Mouse (Mus musculus): ENCODE data around the gene Dennd2c. TPM values are rescaled to one million over a fixed set of nuclear protein-coding genes. Genes with fewer than 3 reads are reported as not detected.
"Not testable (repeated sequence)": the region's sequence is repeated elsewhere in the genome, so short reads cannot be mapped to it uniquely, and the experiment has no call there.

The Dennd2c gene
- polyA plus RNA-seq, 1 experiment from 2014 or later, result 0.75 TPM

DNA sequence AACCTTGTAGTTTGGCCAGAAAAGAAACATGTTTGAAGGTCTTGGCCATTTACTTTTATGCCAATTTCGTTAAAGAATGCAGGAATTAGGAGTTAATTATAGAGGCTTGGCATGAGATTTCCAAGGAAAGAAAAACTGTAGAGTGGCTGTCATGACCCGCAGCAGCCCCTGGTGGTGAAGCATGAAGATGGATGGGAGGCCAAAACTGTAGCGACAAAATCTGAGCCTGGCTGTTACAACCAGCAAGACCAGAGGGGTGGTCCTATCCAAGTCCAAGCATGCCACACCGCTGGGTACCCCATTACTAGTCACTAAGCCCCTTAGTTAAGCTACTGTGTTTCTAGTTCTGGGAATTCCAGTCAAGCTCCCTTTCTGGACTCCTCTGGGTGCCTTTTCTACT lies 78.8 kb downstream of the Dennd2c start:
- Histone ChIP-seq H3K9ac (no peak overlapping the region), H3K4me2 (no peak overlapping the region), H3K4me3 (no peak overlapping the region), H3K9me3 (replicated peaks) (no peaks in the 10 kb centered on the region), H3K27ac (no peak overlapping the region), H3K27me3 (no peaks in the 10 kb centered on the region), H3K4me1 (no peaks in the 10 kb centered on the region), H3K36me3 (ENCODE audit: poor library complexity, severe bottlenecking) (peaks cover 33% of the 10 kb centered on the region)
- 58% methylated on average over 4 of the region's 4 CpGs for WGBS
- ATAC-seq, result no peak

DNA sequence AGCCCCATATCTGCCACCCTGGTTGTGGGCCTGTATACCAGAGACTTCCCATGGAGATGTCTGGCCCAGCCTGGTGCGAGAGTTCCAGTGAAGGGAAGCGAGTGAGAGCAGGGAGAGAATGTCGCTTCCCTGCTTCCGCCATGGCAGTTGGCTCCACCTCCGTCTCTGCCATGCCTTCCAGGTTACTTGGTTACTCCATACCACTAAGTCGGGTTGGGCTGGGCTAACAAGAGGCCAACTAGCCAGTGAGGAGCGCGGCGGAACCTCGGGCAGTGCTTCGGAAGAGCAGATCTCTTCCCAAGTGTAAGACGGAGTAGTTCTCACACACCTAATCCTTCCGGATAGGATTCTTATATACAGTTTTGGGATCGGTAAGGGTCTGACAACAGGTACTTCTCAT lies 80.4 kb downstream of the Dennd2c start:
- Histone ChIP-seq H3K36me3 (ENCODE audit: poor library complexity, severe bottlenecking) (peaks cover 17% of the 10 kb centered on the region), H3K4me3 (no peak overlapping the region), H3K9ac (no peak overlapping the region), H3K27ac (no peak overlapping the region), H3K27me3 (no peaks in the 10 kb centered on the region), H3K4me2 (no peak overlapping the region), H3K4me1 (no peaks in the 10 kb centered on the region), H3K9me3 (replicated peaks) (no peaks in the 10 kb centered on the region)
- no peak for ATAC-seq
- WGBS, result 79% methylated on average over 14 of the region's 14 CpGs

DNA sequence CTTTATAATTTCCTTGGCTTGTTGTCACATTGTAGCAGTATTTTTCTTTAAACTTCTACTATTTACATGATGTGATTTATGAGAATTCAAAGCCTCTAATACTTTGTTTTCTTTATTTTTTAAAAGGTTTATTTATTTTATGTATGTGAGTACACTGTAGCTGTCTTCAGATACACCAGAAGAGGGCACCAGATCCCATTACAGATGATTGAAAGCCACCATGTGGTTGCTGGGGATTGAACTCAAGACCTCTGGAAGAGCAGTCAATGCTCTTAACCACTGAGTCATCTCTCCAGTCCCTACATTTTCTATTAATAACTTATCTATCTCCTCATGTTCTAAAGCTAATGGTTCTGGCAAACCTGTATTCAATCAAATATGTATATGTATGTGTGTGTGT lies 82.1 kb downstream of the Dennd2c start:
- not testable (repeated sequence) for H3K4me2 ChIP-seq; H3K4me1 ChIP-seq; H3K27me3 ChIP-seq; H3K27ac ChIP-seq; H3K9me3 ChIP-seq (replicated peaks); H3K4me3 ChIP-seq; ATAC-seq; H3K9ac ChIP-seq; H3K36me3 ChIP-seq (ENCODE audit: poor library complexity, severe bottlenecking)

DNA sequence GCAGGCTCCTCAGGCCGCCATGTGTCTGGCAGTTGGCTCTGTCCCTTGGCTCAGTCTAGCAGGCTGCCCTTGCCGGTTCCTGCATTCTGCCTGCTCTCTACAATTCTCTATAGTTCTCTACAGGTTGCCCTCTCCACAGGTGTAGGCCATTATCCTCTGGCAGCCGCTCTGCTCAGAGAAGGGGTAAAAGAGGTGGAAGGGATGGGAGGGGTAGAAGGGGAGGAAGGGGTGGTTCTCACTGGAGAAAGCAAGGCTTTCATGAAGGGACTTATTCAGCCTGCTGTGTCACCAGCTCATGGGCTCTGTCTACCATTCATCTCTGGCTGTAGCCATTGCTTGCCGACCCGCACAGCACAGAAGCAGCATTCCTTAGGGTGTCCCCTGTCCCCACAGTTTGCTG lies 86.0 kb downstream of the Dennd2c start:
- 58% methylated on average over 5 of the region's 5 CpGs for WGBS
- Histone ChIP-seq H3K36me3 (ENCODE audit: poor library complexity, severe bottlenecking) (no peaks in the 10 kb centered on the region), H3K9ac (no peak overlapping the region), H3K27ac (peak overlapping the region; percentile 14; the same call in 1 of the 2 replicates), H3K9me3 (replicated peaks) (0 out of 2 replicates have a peak, but pooled peaks cover 5% of the 10 kb centered on the region), H3K27me3 (no peaks in the 10 kb centered on the region), H3K4me2 (no peak overlapping the region), H3K4me3 (no peak overlapping the region), H3K4me1 (no peaks in the 10 kb centered on the region)
- no peak for ATAC-seq

DNA sequence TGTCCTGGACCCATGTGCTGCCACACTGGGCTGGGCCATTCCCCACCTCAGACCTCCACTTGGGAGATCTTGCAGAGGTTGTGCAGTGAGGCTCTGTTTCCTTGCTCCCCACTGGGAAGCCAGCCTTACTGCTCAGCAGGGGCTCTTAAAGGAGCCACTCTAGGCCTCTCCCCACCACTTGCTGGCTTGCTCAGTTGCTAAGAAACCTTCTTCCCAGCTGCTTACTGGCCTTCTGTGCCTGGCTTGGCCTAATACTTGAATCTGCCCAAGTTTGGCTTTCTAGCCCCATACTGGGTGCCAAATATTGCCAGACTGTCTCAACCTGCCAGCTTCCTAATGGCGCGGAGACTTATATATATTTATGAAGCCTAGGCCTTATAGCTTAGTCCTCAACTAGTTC lies 86.5 kb downstream of the Dennd2c start:
- Histone ChIP-seq H3K27ac (peak overlapping the region; percentile 14; the same call in 1 of the 2 replicates), H3K9ac (no peak overlapping the region), H3K9me3 (replicated peaks) (0 out of 2 replicates have a peak, but pooled peaks cover 5% of the 10 kb centered on the region), H3K4me2 (no peak overlapping the region), H3K4me1 (no peaks in the 10 kb centered on the region), H3K4me3 (no peak overlapping the region), H3K36me3 (ENCODE audit: poor library complexity, severe bottlenecking) (no peaks in the 10 kb centered on the region), H3K27me3 (no peaks in the 10 kb centered on the region)
- no peak for ATAC-seq
- WGBS, result 94% methylated on average over 2 of the region's 2 CpGs

DNA sequence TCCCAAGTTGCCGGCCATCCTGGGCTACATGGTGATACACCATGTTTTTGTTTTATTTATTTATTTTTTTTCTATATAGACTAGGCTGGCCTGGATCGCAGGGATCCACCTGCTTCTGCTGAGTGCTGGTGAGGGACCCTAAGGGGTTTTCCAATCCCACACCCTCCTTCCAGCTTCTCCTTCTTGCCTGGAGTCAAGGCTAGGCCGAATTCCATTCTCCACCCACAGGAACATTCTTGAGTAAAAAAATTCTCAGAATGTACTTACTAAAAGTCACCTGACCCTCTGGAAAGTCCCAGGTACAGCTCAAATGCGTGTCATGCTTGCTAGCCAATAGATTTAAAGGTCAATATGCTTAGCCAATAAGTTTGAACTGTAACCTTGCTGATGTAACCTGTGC lies 89.8 kb downstream of the Dennd2c start:
- Histone ChIP-seq H3K27me3 (no peaks in the 10 kb centered on the region), H3K4me1 (no peaks in the 10 kb centered on the region), H3K36me3 (ENCODE audit: poor library complexity, severe bottlenecking) (no peaks in the 10 kb centered on the region), H3K9ac (no peak overlapping the region), H3K4me2 (no peak overlapping the region), H3K27ac (no peak overlapping the region), H3K9me3 (replicated peaks) (0 out of 2 replicates have a peak, but pooled peaks cover 5% of the 10 kb centered on the region), H3K4me3 (no peak overlapping the region)
- WGBS, result 88% methylated on average over 4 of the region's 4 CpGs
- ATAC-seq, result no peak

DNA sequence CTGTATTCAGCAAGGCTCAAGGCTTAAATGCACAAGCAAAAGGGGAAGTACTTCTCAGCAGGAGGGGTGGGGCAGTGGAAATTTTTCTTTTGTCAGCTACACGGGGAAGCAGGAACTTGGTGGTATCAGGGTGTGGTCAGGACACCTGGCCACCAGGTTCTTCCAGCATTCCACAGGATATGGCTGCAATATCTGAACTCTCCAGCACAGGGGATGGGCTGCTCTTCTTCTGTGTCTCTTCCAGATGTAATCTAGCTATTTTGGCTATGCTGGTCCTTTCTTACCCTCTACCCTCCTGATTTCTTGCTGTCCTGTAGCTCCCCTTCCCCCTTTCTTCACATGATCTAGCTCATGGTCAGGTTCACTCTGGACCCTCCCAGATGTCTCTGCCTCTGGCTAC lies 90.8 kb downstream of the Dennd2c start:
- Histone ChIP-seq H3K27ac (no peak overlapping the region), H3K36me3 (ENCODE audit: poor library complexity, severe bottlenecking) (no peaks in the 10 kb centered on the region), H3K4me1 (no peaks in the 10 kb centered on the region), H3K4me3 (no peak overlapping the region), H3K9me3 (replicated peaks) (0 out of 2 replicates have a peak, but pooled peaks cover 5% of the 10 kb centered on the region), H3K27me3 (no peaks in the 10 kb centered on the region), H3K9ac (no peak overlapping the region), H3K4me2 (no peak overlapping the region)
- no peak for ATAC-seq
- 57% methylated on average over 1 of the region's 1 CpGs for WGBS

DNA sequence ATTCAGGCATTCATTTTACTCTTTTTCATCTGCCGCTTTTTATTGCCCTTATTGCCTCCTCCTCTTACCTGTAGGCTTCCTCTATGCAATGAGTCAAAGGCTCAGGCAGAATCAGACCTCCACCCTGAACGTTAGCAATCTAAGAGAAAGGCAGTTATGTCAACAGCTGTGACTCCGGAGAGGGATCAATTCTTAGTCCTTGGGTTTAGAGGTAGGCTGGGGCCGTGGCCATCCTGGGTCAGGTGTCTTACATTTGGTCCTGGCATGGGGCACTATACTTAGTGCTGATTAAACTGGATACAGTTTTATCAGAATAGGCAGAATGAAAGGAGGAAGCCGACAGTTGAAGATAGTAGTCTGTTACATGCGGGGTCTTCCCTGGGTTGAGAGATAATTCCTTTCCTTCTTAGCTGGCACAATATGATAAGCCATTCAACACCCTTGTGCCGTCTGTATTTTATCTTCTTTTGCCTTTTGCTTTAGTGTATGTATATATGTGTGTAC lies 94.0 kb downstream of the Dennd2c start:
- no peaks in the 10 kb centered on the region for H3K4me1 ChIP-seq
- H3K4me2 ChIP-seq, result no peak overlapping the region
- H3K9ac ChIP-seq, result no peak overlapping the region
- peaks cover 10% of the 10 kb centered on the region; the same call in 1 of the 2 replicates for H3K9me3 ChIP-seq (replicated peaks)
- H3K27ac ChIP-seq, result no peak overlapping the region
- ATAC-seq, result no peak
- 83% methylated on average over 7 of the region's 7 CpGs for WGBS
- no peak overlapping the region for H3K4me3 ChIP-seq
- H3K36me3 ChIP-seq (ENCODE audit: poor library complexity, severe bottlenecking), result no peaks in the 10 kb centered on the region
- no peaks in the 10 kb centered on the region for H3K27me3 ChIP-seq

DNA sequence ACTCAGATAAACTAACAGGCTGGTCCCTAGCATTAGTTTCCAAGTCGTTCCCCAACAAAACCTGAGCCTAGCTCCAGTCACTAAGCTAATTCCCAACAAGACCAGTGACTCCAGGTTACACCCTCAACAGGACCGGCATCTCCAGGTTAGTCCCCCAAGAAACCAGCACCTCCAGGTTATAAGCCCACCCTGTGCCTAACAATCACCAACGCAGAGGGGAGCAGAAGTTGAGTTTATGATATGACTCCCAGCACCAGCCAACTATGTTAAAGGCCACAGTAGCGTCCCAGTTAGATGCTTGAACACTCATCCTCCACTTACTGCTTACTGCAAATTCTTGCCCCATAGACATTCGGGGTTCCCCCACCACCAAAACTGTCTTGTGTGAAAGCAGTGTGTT lies 97.0 kb downstream of the Dennd2c start:
- H3K27me3 ChIP-seq, result no peaks in the 10 kb centered on the region
- WGBS, result 91% methylated on average over 5 of the region's 5 CpGs
- H3K27ac ChIP-seq, result no peak overlapping the region
- no peaks in the 10 kb centered on the region for H3K4me1 ChIP-seq
- no peak overlapping the region for H3K4me3 ChIP-seq
- ATAC-seq, result no peak
- no peak overlapping the region for H3K4me2 ChIP-seq
- no peak overlapping the region for H3K9ac ChIP-seq
- peaks cover 5% of the 10 kb centered on the region; the same call in 1 of the 2 replicates for H3K9me3 ChIP-seq (replicated peaks)
- no peaks in the 10 kb centered on the region for H3K36me3 ChIP-seq (ENCODE audit: poor library complexity, severe bottlenecking)

DNA sequence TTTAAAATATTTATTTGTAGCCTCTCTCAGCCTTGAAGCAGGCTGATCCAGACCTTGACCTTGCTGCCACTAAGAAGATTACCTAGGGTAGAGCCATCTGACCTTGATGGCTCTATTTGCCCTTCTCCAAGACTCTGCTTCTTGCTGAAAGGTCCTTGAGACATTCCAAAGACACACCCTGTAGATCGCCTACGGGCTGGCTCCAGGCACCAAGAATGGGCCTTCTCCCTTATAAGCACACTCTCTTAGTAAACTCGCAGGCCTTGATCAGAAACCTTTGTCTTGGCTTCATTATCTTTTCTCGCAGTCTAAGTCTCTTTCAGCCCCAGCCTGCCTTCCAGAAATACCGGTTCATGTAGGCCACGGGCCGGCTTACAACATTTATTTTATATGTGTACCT lies 98.7 kb downstream of the Dennd2c start:
- H3K9me3 ChIP-seq (replicated peaks); H3K27ac ChIP-seq; H3K4me1 ChIP-seq; ATAC-seq; H3K4me2 ChIP-seq; H3K9ac ChIP-seq; H3K27me3 ChIP-seq; H3K4me3 ChIP-seq; H3K36me3 ChIP-seq (ENCODE audit: poor library complexity, severe bottlenecking): not testable (repeated sequence)
- 94% methylated on average over 7 of the region's 7 CpGs for WGBS

DNA sequence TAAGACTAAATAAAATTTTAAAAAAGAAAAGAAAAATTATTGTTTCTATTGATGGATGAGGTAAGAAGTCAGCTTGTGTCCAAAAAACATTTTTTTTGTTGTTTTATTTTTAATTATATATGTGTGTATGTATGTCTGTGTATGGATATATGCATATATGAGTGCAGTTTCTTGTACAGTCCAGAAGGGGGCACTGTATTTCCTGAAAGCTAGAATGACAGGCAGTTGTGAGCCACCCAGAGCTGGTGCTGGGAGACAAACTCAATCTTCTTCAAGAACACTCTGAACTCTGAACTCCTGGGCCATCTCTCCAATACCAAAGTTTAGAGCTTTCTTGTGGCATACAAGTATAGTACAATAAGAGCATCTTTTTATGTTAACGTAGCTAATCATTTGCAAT lies 101.2 kb downstream of the Dennd2c start:
- Histone ChIP-seq H3K4me2 (no peak overlapping the region), H3K27ac (no peak overlapping the region), H3K4me1 (no peaks in the 10 kb centered on the region), H3K36me3 (ENCODE audit: poor library complexity, severe bottlenecking) (no peaks in the 10 kb centered on the region), H3K4me3 (no peak overlapping the region), H3K27me3 (no peaks in the 10 kb centered on the region), H3K9ac (no peak overlapping the region), H3K9me3 (replicated peaks) (peaks cover 5% of the 10 kb centered on the region; the same call in 1 of the 2 replicates)
- no peak for ATAC-seq
- 93% methylated on average over 1 of the region's 1 CpGs for WGBS

DNA sequence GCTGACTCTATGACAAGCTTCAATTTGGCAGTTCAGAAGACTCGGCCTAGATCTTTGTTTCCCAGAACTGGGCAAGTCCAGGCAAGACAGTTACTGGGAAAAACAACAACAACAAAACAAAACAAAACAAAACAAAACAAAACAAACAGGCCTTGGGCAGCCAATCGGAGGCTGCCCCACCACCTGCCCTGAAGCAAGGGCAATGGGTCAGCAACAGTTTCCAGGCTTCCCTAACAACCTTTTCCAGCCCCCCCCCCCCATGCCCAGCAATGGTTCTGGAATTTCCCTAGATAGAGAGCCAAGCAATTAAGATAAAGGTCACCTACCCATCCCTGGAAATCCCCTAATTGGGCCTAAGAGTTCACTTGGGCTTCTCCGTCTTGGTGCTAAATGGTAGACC lies 102.0 kb downstream of the Dennd2c start:
- no peak for ATAC-seq
- Histone ChIP-seq H3K9ac (no peak overlapping the region), H3K9me3 (replicated peaks) (peaks cover 5% of the 10 kb centered on the region; the same call in 1 of the 2 replicates)

DNA sequence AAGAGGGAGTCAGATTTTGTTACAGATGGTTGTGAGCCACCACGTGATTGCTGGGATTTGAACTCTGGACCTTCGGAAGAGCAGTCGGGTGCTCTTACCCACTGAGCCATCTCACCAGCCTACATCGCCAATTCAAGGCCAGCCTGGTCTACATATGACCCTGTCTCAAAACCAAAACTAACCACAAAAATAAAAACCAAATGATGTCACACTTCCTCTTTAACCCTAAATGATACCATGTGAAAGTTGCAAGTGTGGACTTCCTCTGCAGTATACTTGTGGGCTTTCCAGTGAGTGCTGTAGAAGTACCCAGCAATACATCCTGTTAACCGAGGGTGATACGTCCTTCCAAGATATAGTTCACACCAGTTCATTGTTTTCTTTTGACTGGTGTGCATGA lies 104.0 kb downstream of the Dennd2c start:
- Histone ChIP-seq H3K9me3 (replicated peaks) (no peaks in the 10 kb centered on the region), H3K36me3 (ENCODE audit: poor library complexity, severe bottlenecking) (no peaks in the 10 kb centered on the region), H3K4me3 (no peak overlapping the region), H3K4me2 (no peak overlapping the region), H3K4me1 (no peaks in the 10 kb centered on the region), H3K27ac (no peak overlapping the region), H3K27me3 (no peaks in the 10 kb centered on the region), H3K9ac (no peak overlapping the region)
- no peak for ATAC-seq
- 90% methylated on average over 6 of the region's 6 CpGs for WGBS

More for the DNA sequence above, 102.0 kb downstream of the Dennd2c start:
- Histone ChIP-seq H3K4me1 (no peaks in the 10 kb centered on the region), H3K36me3 (ENCODE audit: poor library complexity, severe bottlenecking) (no peaks in the 10 kb centered on the region), H3K27ac (no peak overlapping the region), H3K4me3 (no peak overlapping the region), H3K27me3 (no peaks in the 10 kb centered on the region), H3K4me2 (no peak overlapping the region)
- WGBS, result 93% methylated on average over 3 of the region's 3 CpGs
